Mouse (Mus musculus): ENCODE measurements around the gene Glod4. TPM values are rescaled to one million over a fixed set of nuclear protein-coding genes. Genes with fewer than 3 reads are reported as not detected.

Glod4 gene
- polyA plus RNA-seq, 1 experiment from 2014 or later = 81.5 TPM

- H3K36me3 ChIP-seq = peaks cover 17% of the 10 kb centered on the region
- no peak overlapping the region for H3K27ac ChIP-seq
- WGBS (ENCODE audit: insufficient replicate concordance) = 61% methylated on average over 5 of the region's 5 CpGs
- no peaks in the 10 kb centered on the region for H3K9me3 ChIP-seq (replicated peaks)
- no peaks in the 10 kb centered on the region for H3K4me1 ChIP-seq
- H3K27me3 ChIP-seq (replicated peaks) = no peaks in the 10 kb centered on the region
- no peak overlapping the region for H3K4me2 ChIP-seq
- H3K9ac ChIP-seq = no peak overlapping the region
- no peak overlapping the region for H3K4me3 ChIP-seq
- ATAC-seq = no peak
Measured at GRCm38 (mm10) chr11:76153236-76153951, 90.1 kb downstream of the Glod4 start.

GRCm38 (mm10) chr11:76150980-76151379 lies 92.5 kb downstream of the Glod4 start:
- H3K4me2 ChIP-seq = no peak overlapping the region
- no peak overlapping the region for H3K4me3 ChIP-seq
- H3K4me1 ChIP-seq = no peaks in the 10 kb centered on the region
- H3K36me3 ChIP-seq = peaks cover 13% of the 10 kb centered on the region
- no peaks in the 10 kb centered on the region for H3K27me3 ChIP-seq (replicated peaks)
- 61% methylated on average over 4 of the region's 4 CpGs for WGBS (ENCODE audit: insufficient replicate concordance)
- no peak overlapping the region for H3K27ac ChIP-seq
- ATAC-seq = no peak
- H3K9me3 ChIP-seq (replicated peaks) = no peaks in the 10 kb centered on the region
- H3K9ac ChIP-seq = no peak overlapping the region

- H3K27me3 ChIP-seq (replicated peaks) = no peaks in the 10 kb centered on the region
- no peaks in the 10 kb centered on the region; the same call in 1 of the 2 replicates for H3K36me3 ChIP-seq
- no peak overlapping the region for H3K9ac ChIP-seq
- no peaks in the 10 kb centered on the region for H3K4me1 ChIP-seq
- no peak overlapping the region for H3K4me2 ChIP-seq
- ATAC-seq = no peak
- 79% methylated on average over 8 of the region's 8 CpGs for WGBS (ENCODE audit: insufficient replicate concordance)
- no peaks in the 10 kb centered on the region for H3K9me3 ChIP-seq (replicated peaks)
- no peak overlapping the region for H3K27ac ChIP-seq
- no peak overlapping the region for H3K4me3 ChIP-seq
Measured at GRCm38 (mm10) chr11:76148055-76149008, 95.2 kb downstream of the Glod4 start.

GRCm38 (mm10) chr11:76146187-76147010 lies 97.1 kb downstream of the Glod4 start:
- Histone ChIP-seq H3K27ac (no peak overlapping the region), H3K36me3 (no peaks in the 10 kb centered on the region; the same call in 1 of the 2 replicates), H3K4me1 (no peaks in the 10 kb centered on the region), H3K27me3 (replicated peaks) (no peaks in the 10 kb centered on the region), H3K9ac (no peak overlapping the region), H3K9me3 (replicated peaks) (no peaks in the 10 kb centered on the region), H3K4me3 (no peak overlapping the region), H3K4me2 (no peak overlapping the region)
- no peak for ATAC-seq
- WGBS (ENCODE audit: insufficient replicate concordance) = 82% methylated on average over 8 of the region's 8 CpGs

- Histone ChIP-seq H3K27ac (no peak overlapping the region), H3K9me3 (replicated peaks) (no peaks in the 10 kb centered on the region), H3K4me2 (no peak overlapping the region), H3K9ac (no peak overlapping the region), H3K27me3 (replicated peaks) (no peaks in the 10 kb centered on the region), H3K4me1 (no peaks in the 10 kb centered on the region), H3K4me3 (no peak overlapping the region), H3K36me3 (no peaks in the 10 kb centered on the region; the same call in 1 of the 2 replicates)
- ATAC-seq = no peak
- WGBS (ENCODE audit: insufficient replicate concordance) = 88% methylated on average over 1 of the region's 1 CpGs
Measured at GRCm38 (mm10) chr11:76145169-76145568, 98.4 kb downstream of the Glod4 start.

- Histone ChIP-seq H3K9me3 (replicated peaks) (no peaks in the 10 kb centered on the region), H3K9ac (no peak overlapping the region), H3K4me3 (no peak overlapping the region), H3K4me2 (no peak overlapping the region), H3K27ac (no peak overlapping the region), H3K4me1 (no peaks in the 10 kb centered on the region), H3K27me3 (replicated peaks) (no peaks in the 10 kb centered on the region), H3K36me3 (no peaks in the 10 kb centered on the region; the same call in 1 of the 2 replicates)
- WGBS (ENCODE audit: insufficient replicate concordance) = 80% methylated on average over 8 of the region's 8 CpGs
- ATAC-seq = no peak
Measured at GRCm38 (mm10) chr11:76144386-76144785, 99.1 kb downstream of the Glod4 start.

GRCm38 (mm10) chr11:76137996-76138395 lies 105.5 kb downstream of the Glod4 start:
- Histone ChIP-seq H3K9me3 (replicated peaks) (no peaks in the 10 kb centered on the region), H3K4me1 (no peaks in the 10 kb centered on the region), H3K27me3 (replicated peaks) (no peaks in the 10 kb centered on the region), H3K4me2 (no peak overlapping the region), H3K9ac (no peak overlapping the region), H3K4me3 (no peak overlapping the region), H3K27ac (no peak overlapping the region), H3K36me3 (peaks cover 36% of the 10 kb centered on the region)
- WGBS (ENCODE audit: insufficient replicate concordance) = 86% methylated on average over 3 of the region's 3 CpGs
- ATAC-seq = no peak

GRCm38 (mm10) chr11:76135641-76136437 lies 107.7 kb downstream of the Glod4 start:
- no peak overlapping the region for H3K4me2 ChIP-seq
- H3K4me1 ChIP-seq = no peaks in the 10 kb centered on the region
- H3K36me3 ChIP-seq = peaks cover 46% of the 10 kb centered on the region
- H3K27me3 ChIP-seq (replicated peaks) = no peaks in the 10 kb centered on the region
- ATAC-seq = no peak
- no peak overlapping the region for H3K27ac ChIP-seq
- no peak overlapping the region for H3K4me3 ChIP-seq
- WGBS (ENCODE audit: insufficient replicate concordance) = 67% methylated on average over 7 of the region's 7 CpGs
- no peak overlapping the region for H3K9ac ChIP-seq
- H3K9me3 ChIP-seq (replicated peaks) = no peaks in the 10 kb centered on the region

GRCm38 (mm10) chr11:76130859-76131258 lies 112.7 kb downstream of the Glod4 start:
- Histone ChIP-seq H3K9me3 (replicated peaks) (no peaks in the 10 kb centered on the region), H3K27me3 (replicated peaks) (no peaks in the 10 kb centered on the region), H3K4me1 (no peaks in the 10 kb centered on the region), H3K36me3 (peaks cover 40% of the 10 kb centered on the region), H3K27ac (no peak overlapping the region), H3K4me3 (no peak overlapping the region), H3K4me2 (no peak overlapping the region), H3K9ac (no peak overlapping the region)
- no peak for ATAC-seq
- 52% methylated on average over 5 of the region's 5 CpGs for WGBS (ENCODE audit: insufficient replicate concordance)

GRCm38 (mm10) chr11:76125386-76125785 lies 118.1 kb downstream of the Glod4 start:
- Histone ChIP-seq H3K4me3 (no peak overlapping the region), H3K4me1 (no peaks in the 10 kb centered on the region), H3K36me3 (peaks cover 18% of the 10 kb centered on the region; the same call in 1 of the 2 replicates), H3K27me3 (replicated peaks) (no peaks in the 10 kb centered on the region), H3K9me3 (replicated peaks) (no peaks in the 10 kb centered on the region), H3K27ac (no peak overlapping the region), H3K4me2 (no peak overlapping the region), H3K9ac (no peak overlapping the region)
- no peak for ATAC-seq
- 86% methylated on average over 8 of the region's 8 CpGs for WGBS (ENCODE audit: insufficient replicate concordance)

GRCm38 (mm10) chr11:76123517-76123916 lies 120.0 kb downstream of the Glod4 start:
- no peak overlapping the region for H3K4me2 ChIP-seq
- WGBS (ENCODE audit: insufficient replicate concordance) = 90% methylated on average over 1 of the region's 1 CpGs
- H3K4me3 ChIP-seq = no peak overlapping the region

More at GRCm38 (mm10) chr11:76123517-76123916, 120.0 kb downstream of the Glod4 start:
- ATAC-seq = no peak
- H3K9me3 ChIP-seq (replicated peaks) = no peaks in the 10 kb centered on the region
- peaks cover 23% of the 10 kb centered on the region; the same call in 1 of the 2 replicates for H3K36me3 ChIP-seq
- H3K27me3 ChIP-seq (replicated peaks) = no peaks in the 10 kb centered on the region
- no peak overlapping the region for H3K9ac ChIP-seq
- H3K4me1 ChIP-seq = no peaks in the 10 kb centered on the region
- no peak overlapping the region for H3K27ac ChIP-seq

All from liver, embryonic 12.5 days (tissue).